Mouse (Mus musculus) stomach, embryonic 16.5 days (tissue): ENCODE measurements at regions not wholly inside any gene's neighbourhood (a gene's known extent, or its start where the extent isn't known, plus 50 kb on each side); places are given as distances from the start of the nearest gene placed in this dataset.

Experiments used
- ATAC-seq: fragments of 200-750 bp; cut with Nextera tagmentation; 2 replicates; pipeline ENCODE4 v1.8.0; 2017; ENCODE audit warnings: moderate number of reproducible peaks, moderate TSS enrichment; ENCODE audit not compliant: insufficient read depth, low FRiP score
- H3K27ac ChIP-seq: fragments of 300-500 bp; sonication (generic); 2 replicates; pipeline ENCODE4 v1.5.1; 2014; ENCODE audit warnings: low read length
- H3K27me3 ChIP-seq: fragments of 300-500 bp; sonication (generic); 2 replicates; pipeline ENCODE4 v1.6.1; 2014; ENCODE audit warnings: low read length, control low read depth, mixed read lengths; ENCODE audit not compliant: control insufficient read depth, insufficient read depth
- H3K36me3 ChIP-seq: fragments of 300-500 bp; sonication (generic); 2 replicates; pipeline ENCODE4 v1.6.1; 2014; ENCODE audit warnings: low read length; ENCODE audit not compliant: control insufficient read depth, insufficient read depth
- H3K4me1 ChIP-seq: fragments of 300-500 bp; sonication (generic); 2 replicates; pipeline ENCODE4 v1.6.1; 2014; ENCODE audit warnings: low read length, control low read depth, mixed read lengths; ENCODE audit not compliant: control insufficient read depth, insufficient read depth
- H3K4me2 ChIP-seq: fragments of 300-500 bp; sonication (generic); 2 replicates; pipeline ENCODE4 v1.6.1; 2014; ENCODE audit warnings: low read depth, low read length, mixed read lengths
- H3K4me3 ChIP-seq: fragments of 300-500 bp; sonication (generic); replicated peaks from 2 replicates; pipeline ENCODE4 v1.5.1; 2014; ENCODE audit warnings: mild to moderate bottlenecking, low read length
- H3K9ac ChIP-seq: fragments of 300-500 bp; sonication (generic); 2 replicates; pipeline ENCODE4 v1.6.1; 2014; ENCODE audit warnings: low read length
- H3K9me3 ChIP-seq: fragments of 300-500 bp; sonication (generic); replicated peaks from 2 replicates; pipeline ENCODE4 v1.6.1; 2016; ENCODE audit warnings: low read length, control low read depth; ENCODE audit not compliant: control insufficient read depth
- WGBS: fragments of 180-500 bp; shearing (Covaris S2); extraction: QIAGEN DNeasy Blood & Tissue Kit; methylation state at CpG from one replicate; pipeline ENCODE4 v1.1.7; 2014; 5-methylcytosine and 5-hydroxymethylcytosine counted together

GRCm38 (mm10) chr4:29182494-29182893, 369.6 kb downstream of the Epha7 start:
- no peaks in the 10 kb centered on the region for H3K4me1 ChIP-seq
- no peak overlapping the region for H3K4me2 ChIP-seq
- no peaks in the 10 kb centered on the region for H3K36me3 ChIP-seq
- no peak overlapping the region for H3K4me3 ChIP-seq
- no peak overlapping the region for H3K9ac ChIP-seq
- no peaks in the 10 kb centered on the region for H3K27me3 ChIP-seq
- 35% methylated on average over 2 of the region's 2 CpGs for WGBS
- ATAC-seq = no peak
- H3K27ac ChIP-seq = no peak overlapping the region
- H3K9me3 ChIP-seq = peaks cover 6% of the 10 kb centered on the region

- peaks cover 6% of the 10 kb centered on the region for H3K9me3 ChIP-seq
- no peaks in the 10 kb centered on the region for H3K27me3 ChIP-seq
- H3K4me3 ChIP-seq = no peak overlapping the region
- H3K4me1 ChIP-seq = no peaks in the 10 kb centered on the region
- no peak for ATAC-seq
- H3K27ac ChIP-seq = no peak overlapping the region
- H3K4me2 ChIP-seq = no peak overlapping the region
- no peak overlapping the region for H3K9ac ChIP-seq
- no peaks in the 10 kb centered on the region for H3K36me3 ChIP-seq
Measured at GRCm38 (mm10) chr4:29183411-29183810, 370.5 kb downstream of the Epha7 start.

- H3K27ac ChIP-seq = no peak overlapping the region
- H3K27me3 ChIP-seq = no peaks in the 10 kb centered on the region
- WGBS = 73% methylated on average over 2 of the region's 2 CpGs
- H3K9ac ChIP-seq = no peak overlapping the region
- H3K4me2 ChIP-seq = no peak overlapping the region
- H3K36me3 ChIP-seq = no peaks in the 10 kb centered on the region
- ATAC-seq = no peak
- H3K4me3 ChIP-seq = no peak overlapping the region
- no peaks in the 10 kb centered on the region for H3K4me1 ChIP-seq
- peaks cover 6% of the 10 kb centered on the region for H3K9me3 ChIP-seq
Measured at GRCm38 (mm10) chr4:29183818-29184217, 370.9 kb downstream of the Epha7 start.

- Histone ChIP-seq H3K27ac (no peak overlapping the region), H3K36me3 (no peaks in the 10 kb centered on the region), H3K4me1 (no peaks in the 10 kb centered on the region), H3K27me3 (no peaks in the 10 kb centered on the region), H3K9me3 (no peaks in the 10 kb centered on the region), H3K4me2 (no peak overlapping the region), H3K9ac (no peak overlapping the region), H3K4me3 (no peak overlapping the region)
- ATAC-seq = no peak
Measured at GRCm38 (mm10) chr4:29200976-29201375, 388.0 kb downstream of the Epha7 start.
